Mouse (Mus musculus) left cerebral cortex, postnatal 25 days (tissue): ENCODE data around the gene Sfxn3. TPM values are rescaled to one million over a fixed set of nuclear protein-coding genes. Genes with fewer than 3 reads are reported as not detected.

ENCODE experiments used
- DNase-seq, 2 experiments: peaks; one replicate each; pipeline ENCODE4 v3.0.0; 2022; ENCODE audit warnings: low spot score in 2 of 2, mixed read lengths in 1 of 2
- intact Hi-C: fragments of 180-260 bp; cut with DNase I; formaldehyde crosslinking; loops from one replicate; pipeline ENCODE4 v1.15.1; 2025
- total RNA-seq, 2 experiments: library from RNA; stranded (reverse); gene quantifications; 2 replicates each; pipeline ENCODE4 v1.2.3; 2021

The Sfxn3 gene
- total RNA-seq, 2 experiments from 2014 or later, result 107 to 129 TPM

- intact Hi-C loops, result no loop called here
- DNase-seq, result no peak
Observed at GRCm38 (mm10) chr19:45100486-45101270, 53.4 kb downstream of the Sfxn3 start.

GRCm38 (mm10) chr19:45105591-45105990 lies 58.3 kb downstream of the Sfxn3 start:
- no peak for DNase-seq
- intact Hi-C loops, result loop anchor here (5.0 kb wide), 1 partner anchor 587 kb away; no protein-coding TSS in a partner anchor

Other genes with a start within 250 kb of the Sfxn3 start
- 10 to 100 TPM; 35.9 to 38.6 TPM for gene Slf2, start 116.4 kb upstream of the Sfxn3 start, total RNA-seq
- 10 to 100 TPM; 19.7 to 21.6 TPM for gene Sema4g, start 58.4 kb upstream of the Sfxn3 start, total RNA-seq
- gene Twnk, start 41.8 kb upstream of the Sfxn3 start, total RNA-seq, result 10 to 100 TPM; 14.0 to 15.7 TPM
- 10 to 100 TPM; 40.2 to 44.2 TPM for gene Mrpl43, start 41.1 kb upstream of the Sfxn3 start, total RNA-seq
- 10 to 100 TPM; 30.8 to 32.2 TPM for gene Lzts2, start 33.1 kb upstream of the Sfxn3 start, total RNA-seq
- gene Pdzd7, start 1.8 kb upstream of the Sfxn3 start, total RNA-seq, result 1 to 10 TPM; 4.2 to 4.6 TPM
- gene Kazald1, start 27.7 kb downstream of the Sfxn3 start, total RNA-seq, result 1 to 10 TPM; 1.9 to 2.2 TPM
- not detected for gene Tlx1, start 103.2 kb downstream of the Sfxn3 start, total RNA-seq
- gene Lbx1, start 188.3 kb downstream of the Sfxn3 start, total RNA-seq, result not detected